Mouse (Mus musculus): ENCODE measurements around the gene Pwp2.

The Pwp2 gene

DNA sequence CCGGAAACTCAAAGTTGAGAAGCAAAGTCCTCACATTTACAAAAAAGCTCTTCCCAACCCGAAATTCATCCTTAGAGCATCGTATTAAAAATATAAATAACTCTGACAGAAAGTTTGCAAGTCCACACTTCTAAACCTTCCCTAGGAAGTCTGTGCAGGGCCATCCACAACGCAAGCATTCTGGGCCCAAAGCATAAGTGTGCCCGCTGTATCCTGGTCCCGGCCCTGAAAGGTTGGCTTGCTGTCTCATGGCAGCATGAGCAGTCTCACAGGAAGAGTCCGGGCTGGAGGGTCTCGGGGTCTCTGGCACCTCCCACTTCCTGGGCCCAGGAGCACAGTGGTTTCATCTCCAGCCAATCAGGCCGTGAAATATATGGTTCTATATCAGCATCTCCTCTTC is 13.4 kb downstream of the Pwp2 start:
- in situ Hi-C loops (cut with MboI; ENCODE audit: unreplicated experiment in 2 of 2): loop anchor here in 1 of 2 experiments (25.0 kb wide), 1 partner anchor 534 kb away; no protein-coding TSS in a partner anchor

DNA sequence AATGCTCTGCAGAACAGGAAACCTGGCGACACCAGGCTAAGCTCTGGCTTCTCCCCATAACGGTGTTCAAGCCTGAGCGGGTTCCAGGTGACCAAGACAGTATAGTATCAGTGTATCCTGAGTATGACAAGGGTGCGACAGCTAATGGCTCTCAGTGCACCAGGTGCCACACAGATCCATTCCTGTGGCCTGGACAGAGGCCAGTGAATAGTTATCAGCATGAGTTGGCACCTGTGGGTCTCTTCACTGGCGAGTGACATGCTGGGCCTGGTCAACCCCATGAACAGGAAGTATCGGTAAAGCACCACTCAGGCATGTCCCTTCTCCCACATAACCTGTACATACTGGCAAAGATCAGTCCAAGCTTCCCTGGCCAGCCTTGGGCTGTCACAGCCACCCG is 13.9 kb downstream of the Pwp2 start:
- in situ Hi-C loops (cut with MboI; ENCODE audit: unreplicated experiment in 2 of 2): loop anchor here in 1 of 2 experiments (25.0 kb wide), 1 partner anchor 534 kb away; no protein-coding TSS in a partner anchor

- in situ Hi-C loops (cut with MboI; ENCODE audit: unreplicated experiment in 2 of 2): loop anchor here in 1 of 2 experiments (25.0 kb wide), 1 partner anchor 533 kb away; no protein-coding TSS in a partner anchor
These were observed 14.5 kb downstream of the Pwp2 start for GRCm38 (mm10) chr10:78170445-78170844.

DNA sequence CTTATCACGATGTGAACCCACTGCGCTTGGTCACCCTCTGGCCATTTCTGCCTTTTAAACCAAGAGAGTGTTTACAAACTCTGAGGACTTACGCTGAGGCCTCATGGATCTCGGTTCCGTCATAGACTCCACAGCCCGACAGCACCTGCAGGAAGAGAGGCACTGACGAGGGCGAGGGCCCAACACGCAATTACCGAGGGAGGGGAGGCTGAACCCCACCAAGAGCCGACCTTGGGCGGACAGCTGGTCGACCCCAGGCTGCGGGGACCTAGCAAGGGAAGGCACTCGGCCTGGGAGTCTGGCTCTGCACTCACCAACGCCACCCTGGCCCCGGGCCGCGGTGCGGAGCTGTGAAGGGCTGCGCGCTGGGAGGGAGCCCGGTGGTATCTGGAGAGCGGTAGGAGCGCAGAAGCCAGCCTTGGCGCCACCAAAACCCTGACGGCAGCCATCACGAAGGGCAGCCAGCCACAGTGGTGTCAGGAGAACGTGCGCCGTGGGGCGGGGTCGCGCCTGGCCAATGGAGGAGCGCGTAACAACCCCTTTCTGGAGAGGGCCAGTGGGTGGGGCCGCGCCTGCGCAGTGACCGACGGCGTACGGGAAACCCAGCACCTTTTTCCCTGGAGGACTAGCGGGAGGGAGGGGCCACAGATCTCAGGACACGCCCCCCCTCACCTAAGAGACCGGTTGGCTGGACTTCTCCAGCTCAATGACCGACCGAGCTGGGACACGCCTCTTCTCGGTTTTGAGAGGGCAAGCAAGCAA is 15.5 kb downstream of the Pwp2 start, which contains the start of gene D10Jhu81e:
TSS of gene D10Jhu81e (minus strand) at position 502 of the 762 bp plus-strand sequence.
- in situ Hi-C loops (cut with MboI; ENCODE audit: unreplicated experiment in 2 of 2): loop anchor here (10.0 to 25.0 kb wide), 3 partner anchors 235 to 655 kb away; partner anchors contain the start of gene Fam207a (in 2 of the 2)

GRCm38 (mm10) chr10:78168792-78169191 is 16.2 kb downstream of the Pwp2 start:
- in situ Hi-C loops (cut with MboI; ENCODE audit: unreplicated experiment in 2 of 2): loop anchor here (10.0 to 25.0 kb wide), 3 partner anchors 236 to 654 kb away; partner anchors contain the start of gene Fam207a (in 2 of the 2)

GRCm38 (mm10) chr10:78167775-78168174 is 17.2 kb downstream of the Pwp2 start:
- in situ Hi-C loops (cut with MboI; ENCODE audit: unreplicated experiment in 2 of 2): loop anchor here (10.0 to 25.0 kb wide), 3 partner anchors 237 to 653 kb away; partner anchors contain the start of gene Fam207a (in 2 of the 2)

DNA sequence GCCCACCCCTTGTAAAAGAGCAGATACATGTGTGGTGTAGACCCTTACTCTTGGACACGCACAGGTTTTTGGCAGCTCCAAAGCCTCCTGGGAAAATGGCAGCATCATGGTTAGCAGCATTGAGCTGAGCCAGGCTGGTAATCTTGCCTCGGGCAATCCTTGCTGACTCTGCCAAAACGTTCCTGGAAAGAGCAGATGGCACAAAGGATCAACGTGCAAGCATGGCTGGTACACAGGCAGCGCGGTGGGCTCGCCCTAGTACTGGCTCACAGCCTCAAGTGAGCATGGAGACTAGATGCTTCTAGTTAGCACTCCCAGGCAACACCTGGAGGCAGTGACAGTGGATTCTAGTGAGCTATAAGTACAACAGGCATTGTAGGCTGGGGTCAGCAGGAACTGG is 17.6 kb downstream of the Pwp2 start:
- in situ Hi-C loops (cut with MboI; ENCODE audit: unreplicated experiment in 2 of 2): loop anchor here (10.0 to 25.0 kb wide), 3 partner anchors 237 to 653 kb away; partner anchors contain the start of gene Fam207a (in 2 of the 2)

- in situ Hi-C loops (cut with MboI; ENCODE audit: unreplicated experiment in 2 of 2): loop anchor here (10.0 to 25.0 kb wide), 3 partner anchors 239 to 651 kb away; partner anchors contain the start of gene Fam207a (in 2 of the 2)
These were observed 19.5 kb downstream of the Pwp2 start for GRCm38 (mm10) chr10:78165256-78166005.

DNA sequence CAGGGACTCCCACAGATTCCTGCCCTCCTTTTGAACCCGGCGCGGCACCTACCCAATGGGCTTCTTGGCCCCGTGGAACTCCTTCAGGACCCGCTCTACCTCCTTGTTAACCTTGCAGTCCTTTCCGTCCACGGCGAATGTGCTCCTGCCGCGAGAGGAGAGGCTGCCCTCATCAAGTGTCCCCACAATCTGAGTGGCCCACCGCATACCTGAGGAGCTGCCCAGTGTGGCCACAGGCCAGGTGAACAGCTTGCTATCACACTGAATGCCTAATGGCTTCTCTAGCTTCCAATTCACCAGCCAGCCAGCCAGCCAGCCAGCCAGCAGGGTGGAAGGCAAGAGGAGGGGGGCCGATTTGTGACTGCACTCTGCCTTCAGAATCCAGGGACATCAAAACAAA is 20.2 kb downstream of the Pwp2 start:
- in situ Hi-C loops (cut with MboI; ENCODE audit: unreplicated experiment in 2 of 2): loop anchor here (5.0 to 25.0 kb wide), 7 partner anchors 97 to 650 kb away; partner anchors contain the start of genes Fam207a (in 2 of the 2) and Icosl (in 2 of the 2)

GRCm38 (mm10) chr10:78163923-78164322 is 21.0 kb downstream of the Pwp2 start:
- in situ Hi-C loops (cut with MboI; ENCODE audit: unreplicated experiment in 2 of 2): loop anchor here (5.0 to 25.0 kb wide), 7 partner anchors 97 to 649 kb away; partner anchors contain the start of genes Fam207a (in 2 of the 2) and Icosl (in 2 of the 2)

- in situ Hi-C loops (cut with MboI; ENCODE audit: unreplicated experiment in 2 of 2): loop anchor here (5.0 to 25.0 kb wide), 7 partner anchors 96 to 648 kb away; partner anchors contain the start of genes Fam207a (in 2 of the 2) and Icosl (in 2 of the 2)
These were observed 21.7 kb downstream of the Pwp2 start for GRCm38 (mm10) chr10:78163241-78163640.

DNA sequence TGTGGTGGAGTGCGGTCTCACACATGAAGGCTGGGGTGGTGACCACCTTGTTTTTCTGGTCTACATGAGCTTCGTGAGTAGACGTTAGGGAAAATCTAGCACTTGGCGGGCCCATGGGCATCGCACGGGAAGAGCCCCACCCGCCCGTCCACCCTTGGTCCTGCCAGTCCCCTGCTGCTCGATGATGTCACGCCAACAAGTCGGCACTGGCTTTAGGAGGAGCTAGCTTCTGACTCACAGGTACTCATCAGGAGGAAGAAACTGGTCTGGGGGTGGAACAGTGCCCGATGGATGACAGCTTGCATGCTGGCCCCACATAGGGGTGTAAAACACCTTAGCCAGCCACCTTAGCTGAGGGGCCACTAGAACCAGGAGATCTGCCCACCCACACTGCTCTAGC is 22.3 kb downstream of the Pwp2 start:
- in situ Hi-C loops (cut with MboI; ENCODE audit: unreplicated experiment in 2 of 2): loop anchor here (5.0 to 25.0 kb wide), 7 partner anchors 95 to 648 kb away; partner anchors contain the start of genes Fam207a (in 2 of the 2) and Icosl (in 2 of the 2)

DNA sequence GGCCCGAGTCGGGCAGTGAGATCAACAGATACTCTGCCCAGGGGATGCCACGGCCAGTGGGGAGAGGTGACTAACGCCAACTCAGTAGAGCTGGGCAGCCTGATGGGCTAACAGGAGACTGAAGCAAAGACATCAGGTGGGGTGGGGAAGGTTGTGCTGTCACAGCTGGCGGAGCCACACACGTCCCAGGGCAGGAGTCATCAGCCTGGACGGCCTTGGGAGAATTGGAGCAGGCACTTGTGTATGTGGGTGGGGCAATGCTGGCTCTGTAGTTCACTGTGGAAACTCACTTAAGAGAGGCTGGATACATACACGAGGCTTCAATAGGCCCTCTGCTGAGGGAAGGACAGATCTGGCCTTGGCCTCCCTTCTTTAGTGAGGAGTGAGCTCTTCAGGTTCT is 23.9 kb downstream of the Pwp2 start:
- in situ Hi-C loops (cut with MboI; ENCODE audit: unreplicated experiment in 2 of 2): loop anchor here (5.0 to 25.0 kb wide), 7 partner anchors 94 to 646 kb away; partner anchors contain the start of genes Fam207a (in 2 of the 2) and Icosl (in 2 of the 2)

DNA sequence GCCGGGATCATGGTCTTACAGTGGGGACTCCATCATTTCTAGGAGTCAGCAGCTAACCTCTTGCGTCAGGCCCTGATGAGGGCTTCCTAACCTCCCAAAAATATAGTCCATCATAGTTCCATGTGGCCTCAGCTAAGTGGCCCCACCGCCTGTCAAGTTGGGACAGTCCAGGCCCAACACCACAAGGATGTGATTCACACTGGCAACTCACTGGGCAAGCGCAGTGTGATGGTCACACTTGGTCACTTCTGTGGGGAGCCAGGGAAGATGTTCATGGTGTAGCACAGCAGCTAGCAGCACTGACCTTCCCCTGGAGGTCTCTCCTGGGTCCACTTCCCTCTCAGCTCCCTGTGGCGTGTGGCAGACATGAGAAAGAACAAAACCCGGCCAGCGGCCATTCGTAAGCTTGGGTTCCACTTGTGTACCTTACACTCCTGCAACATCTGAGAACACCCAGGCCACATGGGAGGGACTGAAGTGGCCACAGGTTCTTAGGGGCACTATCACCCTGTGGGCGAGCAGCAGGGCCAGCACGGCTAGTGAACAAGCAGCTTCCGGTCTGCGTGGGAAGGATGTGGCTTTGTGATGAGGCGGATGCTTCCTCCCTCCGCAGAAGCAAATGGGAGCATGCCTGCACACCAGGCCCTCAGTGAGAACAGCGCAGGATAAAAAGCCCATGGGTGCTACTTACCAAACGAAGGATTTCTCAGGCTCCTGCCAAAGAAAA is 24.4 kb downstream of the Pwp2 start:
- in situ Hi-C loops (cut with MboI; ENCODE audit: unreplicated experiment in 2 of 2): loop anchor here (5.0 to 25.0 kb wide), 7 partner anchors 93 to 646 kb away; partner anchors contain the start of genes Fam207a (in 2 of the 2) and Icosl (in 2 of the 2)

GRCm38 (mm10) chr10:78159906-78160305 is 25.0 kb downstream of the Pwp2 start:
- in situ Hi-C loops (cut with MboI; ENCODE audit: unreplicated experiment in 2 of 2): loop anchor here (5.0 to 25.0 kb wide), 7 partner anchors 93 to 645 kb away; partner anchors contain the start of genes Fam207a (in 2 of the 2) and Icosl (in 2 of the 2)

GRCm38 (mm10) chr10:78159252-78159878 is 25.6 kb downstream of the Pwp2 start:
- in situ Hi-C loops (cut with MboI; ENCODE audit: unreplicated experiment in 2 of 2): loop anchor here in 1 of 2 experiments (25.0 kb wide), 1 partner anchor 522 kb away; no protein-coding TSS in a partner anchor

- in situ Hi-C loops (cut with MboI; ENCODE audit: unreplicated experiment in 2 of 2): loop anchor here in 1 of 2 experiments (25.0 kb wide), 1 partner anchor 521 kb away; no protein-coding TSS in a partner anchor
These were observed 26.9 kb downstream of the Pwp2 start for GRCm38 (mm10) chr10:78158041-78158440.

GRCm38 (mm10) chr10:78156926-78157325 is 28.0 kb downstream of the Pwp2 start:
- in situ Hi-C loops (cut with MboI; ENCODE audit: unreplicated experiment in 2 of 2): loop anchor here in 1 of 2 experiments (25.0 kb wide), 1 partner anchor 520 kb away; no protein-coding TSS in a partner anchor

Data from v-Abl transformed pro-B cells (cell line).